Mouse (Mus musculus) skeletal muscle tissue, postnatal 0 days (tissue): ENCODE measurements around the gene Gpatch2l. TPM values are rescaled to one million over a fixed set of nuclear protein-coding genes. Genes with fewer than 3 reads are reported as not detected.

Source experiments
- polyA plus RNA-seq: library from polyadenylated mRNA; unstranded; fragments of >200 nt; fragmentation: Nextera tagmentation; extraction: Ambion mirVana; gene quantifications from 2 replicates; pipeline ENCODE4 v1.2.1, GENCODE M21; 2015

Gpatch2l gene
- 7.8 and 8.8 TPM in 2 replicates for polyA plus RNA-seq

DNA sequence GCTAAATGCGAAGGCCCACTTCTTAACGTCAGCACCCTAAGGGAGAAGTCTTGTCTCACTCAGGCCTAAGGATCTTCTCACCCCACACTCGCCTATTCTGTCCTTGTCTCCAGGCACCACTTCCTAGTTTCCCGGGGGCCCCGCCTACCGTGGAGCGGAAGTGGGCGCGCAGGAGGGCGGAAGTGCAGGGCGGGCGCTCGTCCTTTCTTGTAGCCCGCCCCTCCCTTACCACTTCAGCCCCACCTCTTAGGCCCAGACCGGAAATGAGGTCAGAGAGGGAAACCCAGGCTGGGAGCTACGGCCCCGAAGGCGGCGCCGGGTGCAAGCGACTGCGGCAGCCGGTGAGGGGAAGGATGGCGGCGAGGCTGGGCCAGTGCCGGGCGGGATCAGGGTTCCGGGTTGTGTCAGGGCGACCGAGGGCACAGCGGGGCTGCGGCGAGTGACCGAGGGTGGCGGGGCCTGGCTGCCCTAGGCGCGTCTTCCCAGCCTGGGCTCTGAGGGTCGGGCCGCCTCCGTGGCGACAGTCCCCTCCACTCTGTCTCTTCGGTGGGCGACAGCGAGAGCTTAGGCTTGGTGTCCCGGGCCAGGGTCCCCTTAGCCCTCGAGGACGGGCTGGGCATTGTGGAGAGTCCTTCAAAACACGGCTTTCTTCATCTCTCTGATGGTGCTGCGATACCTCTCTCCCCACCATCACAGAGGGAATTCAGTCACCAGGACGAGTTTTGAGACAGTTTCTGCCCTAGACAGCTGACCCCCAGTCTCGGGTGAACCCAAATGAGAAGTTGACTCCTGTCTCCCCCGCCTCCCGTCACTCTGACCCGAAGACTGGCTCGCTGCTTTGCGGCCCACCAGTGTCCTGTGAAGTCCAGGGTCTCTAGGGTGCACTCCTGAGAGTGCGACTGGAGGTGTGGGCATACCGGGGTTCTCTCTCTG lies at the start of gene Gpatch2l:
TSS of gene Gpatch2l (plus strand) at position 255 of the 933 bp plus-strand sequence.

Other genes with a start within 250 kb of the Gpatch2l start
- gene Tgfb3, start 162.8 kb upstream of the Gpatch2l start, polyA plus RNA-seq = 43.7 and 45.3 TPM in 2 replicates
- 45.9 and 48.7 TPM in 2 replicates for gene Ift43, start 159.3 kb upstream of the Gpatch2l start, polyA plus RNA-seq
- gene Esrrb, start 119.3 kb downstream of the Gpatch2l start, polyA plus RNA-seq = 0.53 and 0.62 TPM in 2 replicates